Mouse (Mus musculus): ENCODE data around the gene Tex101. TPM values are rescaled to one million over a fixed set of nuclear protein-coding genes. Genes with fewer than 3 reads are reported as not detected.
A peak's percentile ranks its signal among the peaks of the same experiment; 100 is the strongest.

Gene Tex101
- total RNA-seq, 1 experiment = 9.5 TPM

DNA sequence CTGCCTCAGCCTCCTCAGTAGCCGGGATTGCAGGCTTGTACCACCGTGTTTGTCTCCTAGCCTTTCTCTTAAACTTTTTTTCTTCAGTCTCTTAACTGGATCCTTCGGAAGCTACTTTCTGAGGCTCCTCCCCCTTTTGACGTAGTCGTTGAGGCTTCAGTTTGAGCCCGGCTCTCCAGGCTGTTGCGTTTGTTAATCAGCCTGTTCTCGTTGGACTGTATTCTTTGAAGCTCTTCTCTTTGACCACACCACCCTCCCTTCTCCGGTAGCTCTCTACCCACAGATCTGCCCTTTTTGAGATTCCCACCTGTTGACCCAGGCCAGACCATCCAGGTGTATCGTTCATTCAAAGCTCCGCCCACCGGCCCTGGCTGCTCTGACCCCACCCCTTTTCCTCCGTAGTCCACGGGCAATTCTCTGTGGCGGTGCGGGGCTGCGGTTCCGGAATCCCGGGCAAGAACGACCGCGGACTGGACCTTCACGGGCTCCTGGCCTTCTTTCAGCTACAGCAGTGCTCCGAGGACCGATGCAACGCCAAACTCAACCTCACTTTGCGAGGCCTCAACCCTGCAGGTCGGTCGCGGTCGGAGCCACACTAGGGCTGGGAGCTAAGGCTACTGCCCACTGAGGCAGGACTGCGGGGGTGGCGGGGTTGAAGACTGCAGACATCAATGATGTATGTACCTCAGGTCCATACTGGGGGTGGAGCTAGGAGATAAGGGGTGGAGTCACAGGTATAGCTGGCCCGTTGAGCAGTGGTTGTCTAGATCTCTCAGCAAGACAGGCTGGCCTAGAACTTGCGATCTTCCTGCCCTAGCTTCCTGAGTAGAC, 38.2 kb downstream of the Tex101 start:
- no peak for DNase-seq (ENCODE audit: low read depth, low spot score)
- peaks cover 0 to 12% of the 10 kb centered on the region in 2 experiments; a peak in 2 of 4 replicates for H3K4me1 ChIP-seq (ENCODE audit: control insufficient read depth in 2 of 2, insufficient read depth in 2 of 2, low read length in 2 of 2, poor library complexity in 1 of 2)
- no peak overlapping the region for H3K9ac ChIP-seq (ENCODE audit: insufficient read depth, low read depth, low read length, poor library complexity, severe bottlenecking)
- H3K4me3 ChIP-seq (ENCODE audit: insufficient read depth in 1 of 2, low read depth in 1 of 2, low read length in 2 of 2, poor library complexity in 1 of 2, severe bottlenecking in 1 of 2) = peak overlapping the region; percentile 46 to 62
- no peak overlapping the region for H3K27ac ChIP-seq (ENCODE audit: insufficient read depth, low read depth, low read length, poor library complexity, severe bottlenecking)
- TF ChIP-seq MAFK (IDR thresholded peaks at IDR 0.05; ENCODE audit: insufficient read depth, low read depth, low read length) = no peak
- no peak for TF ChIP-seq ZNF384 (IDR thresholded peaks at IDR 0.05; ENCODE audit: low read depth, low read length)
- TF ChIP-seq ZC3H11A (IDR thresholded peaks at IDR 0.05; ENCODE audit: borderline replicate concordance, low read depth, low read length) = no peak
- in situ Hi-C loops (cut with MboI; ENCODE audit: low sequenced_read_pairs in 2 of 2, unreplicated experiment in 2 of 2) = no loop called here
- H3K36me3 ChIP-seq (ENCODE audit: control insufficient read depth, insufficient read depth, low read length, poor library complexity, severe bottlenecking) = no peaks in the 10 kb centered on the region
- H3K9me3 ChIP-seq (ENCODE audit: control insufficient read depth, insufficient read depth, low read depth, low read length) = no peaks in the 10 kb centered on the region

DNA sequence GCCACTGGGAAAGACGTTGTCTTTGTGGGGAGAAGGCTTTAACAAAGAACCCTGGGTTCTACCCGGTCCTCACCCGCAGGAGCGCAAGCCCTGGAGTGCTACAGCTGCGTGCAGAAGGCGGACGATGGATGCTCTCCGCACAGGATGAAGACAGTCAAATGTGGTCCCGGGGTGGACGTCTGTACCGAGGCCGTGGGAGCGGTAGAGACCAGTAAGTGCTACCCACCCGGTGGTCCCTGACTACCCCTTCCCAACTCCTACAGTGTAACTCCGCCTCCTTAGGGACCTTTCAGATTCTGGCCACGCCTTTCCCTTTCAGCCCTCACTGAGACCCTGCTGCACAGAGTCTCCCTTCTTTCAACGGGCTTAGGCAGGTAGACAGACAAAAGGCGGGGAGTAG, 39.4 kb downstream of the Tex101 start:
- peak overlapping the region in 1 of 2 experiments; percentile 42; a peak in 1 of 4 replicates for H3K4me3 ChIP-seq (ENCODE audit: insufficient read depth in 1 of 2, low read depth in 1 of 2, low read length in 2 of 2, poor library complexity in 1 of 2, severe bottlenecking in 1 of 2)
- in situ Hi-C loops (cut with MboI; ENCODE audit: low sequenced_read_pairs in 2 of 2, unreplicated experiment in 2 of 2) = no loop called here
- no peak overlapping the region for H3K27ac ChIP-seq (ENCODE audit: insufficient read depth, low read depth, low read length, poor library complexity, severe bottlenecking)
- no peak overlapping the region for H3K9ac ChIP-seq (ENCODE audit: insufficient read depth, low read depth, low read length, poor library complexity, severe bottlenecking)
- no peak for TF ChIP-seq ZC3H11A (IDR thresholded peaks at IDR 0.05; ENCODE audit: borderline replicate concordance, low read depth, low read length)
- no peaks in the 10 kb centered on the region for H3K9me3 ChIP-seq (ENCODE audit: control insufficient read depth, insufficient read depth, low read depth, low read length)
- H3K36me3 ChIP-seq (ENCODE audit: control insufficient read depth, insufficient read depth, low read length, poor library complexity, severe bottlenecking) = no peaks in the 10 kb centered on the region
- no peak for DNase-seq (ENCODE audit: low read depth, low spot score)
- H3K4me1 ChIP-seq (ENCODE audit: control insufficient read depth in 2 of 2, insufficient read depth in 2 of 2, low read length in 2 of 2, poor library complexity in 1 of 2) = peaks cover 0 to 12% of the 10 kb centered on the region in 2 experiments; a peak in 2 of 4 replicates

DNA sequence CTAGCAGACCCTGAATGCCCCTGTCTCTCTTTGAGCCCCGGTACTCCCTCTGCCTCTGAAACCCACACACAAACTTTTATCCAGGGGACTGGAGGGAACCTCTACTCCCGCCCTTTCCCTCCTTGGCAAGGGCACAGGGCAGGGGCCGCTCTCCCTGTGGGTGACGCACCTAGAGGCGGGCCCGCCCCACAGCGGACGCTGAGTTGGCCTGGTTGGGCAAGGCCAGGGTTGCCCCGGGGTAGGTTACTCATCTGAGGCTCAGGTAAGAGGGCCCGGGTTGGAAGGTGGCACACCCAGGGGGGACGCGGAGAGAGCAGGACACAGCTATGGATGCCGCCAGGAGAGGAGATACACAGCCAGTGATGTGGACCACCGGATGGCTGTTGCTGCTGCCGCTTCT, 40.2 kb downstream of the Tex101 start, which contains the start of gene Lypd3:
TSS of gene Lypd3 (plus strand) at position 287 of the 400 bp plus-strand sequence.
- Histone ChIP-seq H3K36me3 (ENCODE audit: control insufficient read depth, insufficient read depth, low read length, poor library complexity, severe bottlenecking) (no peaks in the 10 kb centered on the region), H3K27ac (ENCODE audit: insufficient read depth, low read depth, low read length, poor library complexity, severe bottlenecking) (no peak within 1 kb of the TSS), H3K9ac (ENCODE audit: insufficient read depth, low read depth, low read length, poor library complexity, severe bottlenecking) (no peak within 1 kb of the TSS), H3K9me3 (ENCODE audit: control insufficient read depth, insufficient read depth, low read depth, low read length) (no peaks in the 10 kb centered on the region), H3K4me1 (ENCODE audit: control insufficient read depth in 2 of 2, insufficient read depth in 2 of 2, low read length in 2 of 2, poor library complexity in 1 of 2) (peaks cover 0 to 12% of the 10 kb centered on the region in 2 experiments; a peak in 2 of 4 replicates), H3K4me3 (ENCODE audit: insufficient read depth in 1 of 2, low read depth in 1 of 2, low read length in 2 of 2, poor library complexity in 1 of 2, severe bottlenecking in 1 of 2) (peak within 1 kb of the TSS; percentile 23 to 42; a peak in 3 of 4 replicates)
- TF ChIP-seq CHD2 (IDR thresholded peaks at IDR 0.05; ENCODE audit: low read depth, low read length) (no peak), HCFC1 (IDR thresholded peaks at IDR 0.05; ENCODE audit: borderline replicate concordance, insufficient read depth, low read length) (no peak), ZNF384 (IDR thresholded peaks at IDR 0.05; ENCODE audit: low read depth, low read length) (no peak), MAFK (IDR thresholded peaks at IDR 0.05; ENCODE audit: insufficient read depth, low read depth, low read length) (no peak), ZC3H11A (IDR thresholded peaks at IDR 0.05; ENCODE audit: borderline replicate concordance, low read depth, low read length) (no peak)
- in situ Hi-C loops (cut with MboI; ENCODE audit: low sequenced_read_pairs in 2 of 2, unreplicated experiment in 2 of 2) = no loop called here
- DNase-seq (ENCODE audit: low read depth, low spot score) = no peak

DNA sequence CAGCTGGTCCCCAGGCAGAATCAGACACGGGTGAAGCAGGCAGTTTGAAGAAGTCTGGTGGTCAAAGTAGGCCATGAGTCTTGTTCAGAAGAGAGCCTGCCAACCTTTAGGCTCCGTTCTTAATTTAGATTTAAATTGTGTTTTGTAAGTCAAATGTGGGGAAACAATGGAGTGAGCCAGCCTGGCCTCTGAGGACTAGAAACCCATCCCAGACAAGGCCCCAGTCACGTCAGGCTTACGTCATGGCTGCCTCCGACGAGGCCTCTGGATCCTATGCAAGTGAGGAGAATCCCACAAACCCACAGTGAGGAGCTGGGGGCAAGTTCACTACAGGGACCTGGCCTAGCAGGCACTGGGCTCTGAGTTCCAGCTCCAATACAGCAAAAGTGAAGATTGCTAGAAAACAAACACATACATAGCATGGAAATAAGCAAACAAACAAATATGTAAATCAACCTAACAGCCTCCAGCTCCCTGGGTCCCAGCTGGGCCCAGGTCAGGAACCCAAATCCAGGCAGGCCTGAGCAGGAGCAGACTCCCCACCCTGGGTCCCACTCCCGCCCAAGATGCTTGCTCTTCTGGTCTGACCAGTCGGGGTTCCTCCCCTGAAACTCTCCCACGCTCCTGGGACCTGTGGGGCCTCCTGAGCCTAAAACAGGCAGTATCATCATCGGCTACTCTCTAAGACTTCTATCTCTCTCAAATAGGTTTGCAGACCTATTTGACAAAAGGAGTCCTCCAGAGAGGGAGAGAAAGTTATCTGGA, 46.2 kb downstream of the Tex101 start:
- Histone ChIP-seq H3K4me1 (ENCODE audit: control insufficient read depth in 2 of 2, insufficient read depth in 2 of 2, low read length in 2 of 2, poor library complexity in 1 of 2) (peaks cover 2 to 19% of the 10 kb centered on the region in 2 experiments; a peak in 2 of 4 replicates), H3K36me3 (ENCODE audit: control insufficient read depth, insufficient read depth, low read length, poor library complexity, severe bottlenecking) (no peaks in the 10 kb centered on the region), H3K4me3 (ENCODE audit: insufficient read depth in 1 of 2, low read depth in 1 of 2, low read length in 2 of 2, poor library complexity in 1 of 2, severe bottlenecking in 1 of 2) (no peak overlapping the region), H3K27ac (ENCODE audit: insufficient read depth, low read depth, low read length, poor library complexity, severe bottlenecking) (no peak overlapping the region), H3K9ac (ENCODE audit: insufficient read depth, low read depth, low read length, poor library complexity, severe bottlenecking) (no peak overlapping the region), H3K9me3 (ENCODE audit: control insufficient read depth, insufficient read depth, low read depth, low read length) (no peaks in the 10 kb centered on the region)
- no peak for DNase-seq (ENCODE audit: low read depth, low spot score)
- in situ Hi-C loops (cut with MboI; ENCODE audit: low sequenced_read_pairs in 2 of 2, unreplicated experiment in 2 of 2) = no loop called here
- no peak for TF ChIP-seq ZC3H11A (IDR thresholded peaks at IDR 0.05; ENCODE audit: borderline replicate concordance, low read depth, low read length)
- no peak for TF ChIP-seq MAFK (IDR thresholded peaks at IDR 0.05; ENCODE audit: insufficient read depth, low read depth, low read length)
- TF ChIP-seq CHD2 (IDR thresholded peaks at IDR 0.05; ENCODE audit: low read depth, low read length) = no peak
- no peak for TF ChIP-seq ZNF384 (IDR thresholded peaks at IDR 0.05; ENCODE audit: low read depth, low read length)
- TF ChIP-seq HCFC1 (IDR thresholded peaks at IDR 0.05; ENCODE audit: borderline replicate concordance, insufficient read depth, low read length) = no peak
